Mouse (Mus musculus): ENCODE measurements at regions not wholly inside any gene's neighbourhood (a gene's known extent, or its start where the extent isn't known, plus 50 kb on each side); places are given as distances from the start of the nearest gene placed in this dataset.

GRCm38 (mm10) chr8:89365430-89365829 lies 321.5 kb upstream of the Sall1 start:
- no peak overlapping the region for H3K4me3 ChIP-seq (replicated peaks; ENCODE audit: control insufficient read depth, low read depth, low read length)
- no peak overlapping the region for H3K27ac ChIP-seq (ENCODE audit: control insufficient read depth, insufficient read depth, low read depth, low read length, poor library complexity)
- 72% methylated on average over 3 of the region's 3 CpGs for WGBS
- no peak for TF ChIP-seq CTCF (IDR thresholded peaks at IDR 0.05; ENCODE audit: control insufficient read depth, insufficient read depth, low read length)
- no peak for TF ChIP-seq POLR2A (IDR thresholded peaks at IDR 0.05; ENCODE audit: borderline replicate concordance, control insufficient read depth, low read depth, low read length)
- H3K4me1 ChIP-seq (ENCODE audit: control insufficient read depth, insufficient read depth, low read length) = no peaks in the 10 kb centered on the region

- no peaks in the 10 kb centered on the region for H3K4me1 ChIP-seq (ENCODE audit: control insufficient read depth, insufficient read depth, low read length)
- TF ChIP-seq POLR2A (IDR thresholded peaks at IDR 0.05; ENCODE audit: borderline replicate concordance, control insufficient read depth, low read depth, low read length) = no peak
- no peak for TF ChIP-seq CTCF (IDR thresholded peaks at IDR 0.05; ENCODE audit: control insufficient read depth, insufficient read depth, low read length)
- H3K27ac ChIP-seq (ENCODE audit: control insufficient read depth, insufficient read depth, low read depth, low read length, poor library complexity) = no peak overlapping the region
- H3K4me3 ChIP-seq (replicated peaks; ENCODE audit: control insufficient read depth, low read depth, low read length) = no peak overlapping the region
- 73% methylated on average over 4 of the region's 4 CpGs for WGBS
These were observed 314.4 kb upstream of the Sall1 start for GRCm38 (mm10) chr8:89358411-89358810.

DNA sequence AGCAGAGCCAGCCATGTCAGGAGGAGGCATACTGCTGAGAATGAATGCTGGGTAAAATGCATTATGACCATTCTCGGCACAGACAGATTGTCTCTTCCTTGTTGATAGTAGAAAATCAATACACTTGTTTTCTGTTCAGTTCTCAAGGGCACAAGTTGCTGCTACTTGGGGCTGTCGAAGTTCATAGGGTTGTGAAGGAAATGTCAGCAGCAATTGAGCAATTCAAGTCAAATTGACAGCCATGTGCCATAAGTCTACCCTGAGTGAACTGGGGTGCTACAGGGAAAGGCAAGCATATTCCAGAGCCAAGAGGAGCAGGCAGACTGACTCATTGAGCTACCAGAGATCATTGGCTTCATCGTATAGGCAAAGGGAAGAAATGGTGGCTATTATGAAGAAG lies 301.6 kb upstream of the Sall1 start:
- WGBS = 77% methylated on average over 3 of the region's 3 CpGs

GRCm38 (mm10) chr8:89341686-89342085 lies 297.7 kb upstream of the Sall1 start:
- Histone ChIP-seq H3K27ac (ENCODE audit: control insufficient read depth, insufficient read depth, low read depth, low read length, poor library complexity) (no peak overlapping the region), H3K4me3 (replicated peaks; ENCODE audit: control insufficient read depth, low read depth, low read length) (no peak overlapping the region), H3K4me1 (ENCODE audit: control insufficient read depth, insufficient read depth, low read length) (no peaks in the 10 kb centered on the region)
- no peak for TF ChIP-seq CTCF (IDR thresholded peaks at IDR 0.05; ENCODE audit: control insufficient read depth, insufficient read depth, low read length)
- TF ChIP-seq POLR2A (IDR thresholded peaks at IDR 0.05; ENCODE audit: borderline replicate concordance, control insufficient read depth, low read depth, low read length) = no peak
- 77% methylated on average over 5 of the region's 5 CpGs for WGBS

More for the DNA sequence above, 301.6 kb upstream of the Sall1 start:
- Histone ChIP-seq H3K4me1 (ENCODE audit: control insufficient read depth, insufficient read depth, low read length) (no peaks in the 10 kb centered on the region), H3K27ac (ENCODE audit: control insufficient read depth, insufficient read depth, low read depth, low read length, poor library complexity) (no peak overlapping the region), H3K4me3 (replicated peaks; ENCODE audit: control insufficient read depth, low read depth, low read length) (no peak overlapping the region)
- TF ChIP-seq CTCF (IDR thresholded peaks at IDR 0.05; ENCODE audit: control insufficient read depth, insufficient read depth, low read length) = no peak
- no peak for TF ChIP-seq POLR2A (IDR thresholded peaks at IDR 0.05; ENCODE audit: borderline replicate concordance, control insufficient read depth, low read depth, low read length)

- Histone ChIP-seq H3K4me3 (replicated peaks; ENCODE audit: control insufficient read depth, low read depth, low read length) (no peak overlapping the region), H3K4me1 (ENCODE audit: control insufficient read depth, insufficient read depth, low read length) (no peaks in the 10 kb centered on the region), H3K27ac (ENCODE audit: control insufficient read depth, insufficient read depth, low read depth, low read length, poor library complexity) (no peak overlapping the region)
- WGBS = 48% methylated on average over 2 of the region's 2 CpGs
- TF ChIP-seq POLR2A (IDR thresholded peaks at IDR 0.05; ENCODE audit: borderline replicate concordance, control insufficient read depth, low read depth, low read length) = no peak
- no peak for TF ChIP-seq CTCF (IDR thresholded peaks at IDR 0.05; ENCODE audit: control insufficient read depth, insufficient read depth, low read length)
These were observed 291.5 kb upstream of the Sall1 start for GRCm38 (mm10) chr8:89335416-89335815.

- 82% methylated on average over 2 of the region's 2 CpGs for WGBS
- Histone ChIP-seq H3K4me1 (ENCODE audit: control insufficient read depth, insufficient read depth, low read length) (no peaks in the 10 kb centered on the region), H3K4me3 (replicated peaks; ENCODE audit: control insufficient read depth, low read depth, low read length) (no peak overlapping the region), H3K27ac (ENCODE audit: control insufficient read depth, insufficient read depth, low read depth, low read length, poor library complexity) (no peak overlapping the region)
- no peak for TF ChIP-seq POLR2A (IDR thresholded peaks at IDR 0.05; ENCODE audit: borderline replicate concordance, control insufficient read depth, low read depth, low read length)
- no peak for TF ChIP-seq CTCF (IDR thresholded peaks at IDR 0.05; ENCODE audit: control insufficient read depth, insufficient read depth, low read length)
These were observed 281.9 kb upstream of the Sall1 start for GRCm38 (mm10) chr8:89325751-89326351.

DNA sequence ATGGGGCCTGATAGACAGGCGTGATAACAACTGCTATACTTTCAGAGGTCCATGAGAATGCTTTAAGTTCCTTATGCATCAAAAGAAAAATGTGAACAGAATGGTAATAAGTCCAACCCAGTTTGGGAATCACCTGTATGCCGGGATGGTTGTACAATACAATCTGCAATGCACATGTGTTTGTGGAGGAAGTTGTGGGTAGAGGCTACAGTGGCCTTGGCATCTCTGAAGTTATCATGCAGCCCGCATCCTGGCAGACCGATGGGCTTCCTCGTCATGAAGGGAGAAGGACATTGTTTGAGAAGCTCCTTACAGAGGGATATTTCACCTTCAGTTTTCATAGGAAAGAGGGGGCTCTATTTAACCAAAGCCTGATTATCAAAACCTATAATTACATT lies 281.3 kb upstream of the Sall1 start:
- H3K4me3 ChIP-seq (replicated peaks; ENCODE audit: control insufficient read depth, low read depth, low read length) = no peak overlapping the region
- TF ChIP-seq POLR2A (IDR thresholded peaks at IDR 0.05; ENCODE audit: borderline replicate concordance, control insufficient read depth, low read depth, low read length) (no peak), CTCF (IDR thresholded peaks at IDR 0.05; ENCODE audit: control insufficient read depth, insufficient read depth, low read length) (no peak)
- 22% methylated on average over 5 of the region's 5 CpGs for WGBS
- no peaks in the 10 kb centered on the region for H3K4me1 ChIP-seq (ENCODE audit: control insufficient read depth, insufficient read depth, low read length)
- H3K27ac ChIP-seq (ENCODE audit: control insufficient read depth, insufficient read depth, low read depth, low read length, poor library complexity) = no peak overlapping the region

GRCm38 (mm10) chr8:89324462-89325247 lies 280.7 kb upstream of the Sall1 start:
- 74% methylated on average over 12 of the region's 12 CpGs for WGBS
- Histone ChIP-seq H3K27ac (ENCODE audit: control insufficient read depth, insufficient read depth, low read depth, low read length, poor library complexity) (no peak overlapping the region), H3K4me3 (replicated peaks; ENCODE audit: control insufficient read depth, low read depth, low read length) (no peak overlapping the region), H3K4me1 (ENCODE audit: control insufficient read depth, insufficient read depth, low read length) (no peaks in the 10 kb centered on the region)
- TF ChIP-seq CTCF (IDR thresholded peaks at IDR 0.05; ENCODE audit: control insufficient read depth, insufficient read depth, low read length) = no peak
- TF ChIP-seq POLR2A (IDR thresholded peaks at IDR 0.05; ENCODE audit: borderline replicate concordance, control insufficient read depth, low read depth, low read length) = no peak

Data from bone marrow, adult 2 months (tissue).